Mouse (Mus musculus): ENCODE data around the gene Ccsap. TPM values are rescaled to one million over a fixed set of nuclear protein-coding genes. Genes with fewer than 3 reads are reported as not detected.

Gene Ccsap
- total RNA-seq, 1 experiment = 5.1 TPM

DNA sequence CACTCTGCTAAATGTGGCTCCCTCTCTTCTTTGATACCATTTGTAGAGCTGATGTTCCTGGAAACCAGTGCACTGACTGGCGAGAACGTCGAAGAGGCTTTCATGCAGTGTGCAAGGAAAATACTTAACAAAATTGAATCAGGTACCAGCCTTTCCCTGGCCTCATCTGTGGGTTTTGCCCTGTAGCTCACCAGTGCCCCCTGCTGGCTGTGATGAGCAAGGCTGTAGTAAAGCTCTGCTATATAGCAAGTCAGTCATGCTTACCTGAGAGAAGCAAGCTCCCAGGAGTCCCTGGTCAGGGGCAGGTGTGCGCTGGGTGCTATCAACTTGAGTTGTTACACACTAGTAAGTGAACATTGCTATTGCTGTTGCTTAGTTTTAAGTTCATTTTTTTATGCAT lies 27.3 kb downstream of the Ccsap start:
- in situ Hi-C loops (cut with MboI; ENCODE audit: low sequenced_read_pairs in 2 of 2, unreplicated experiment in 2 of 2) = no loop called here
- no peak overlapping the region for H3K9ac ChIP-seq (ENCODE audit: insufficient read depth, low read depth, low read length, poor library complexity, severe bottlenecking)

DNA sequence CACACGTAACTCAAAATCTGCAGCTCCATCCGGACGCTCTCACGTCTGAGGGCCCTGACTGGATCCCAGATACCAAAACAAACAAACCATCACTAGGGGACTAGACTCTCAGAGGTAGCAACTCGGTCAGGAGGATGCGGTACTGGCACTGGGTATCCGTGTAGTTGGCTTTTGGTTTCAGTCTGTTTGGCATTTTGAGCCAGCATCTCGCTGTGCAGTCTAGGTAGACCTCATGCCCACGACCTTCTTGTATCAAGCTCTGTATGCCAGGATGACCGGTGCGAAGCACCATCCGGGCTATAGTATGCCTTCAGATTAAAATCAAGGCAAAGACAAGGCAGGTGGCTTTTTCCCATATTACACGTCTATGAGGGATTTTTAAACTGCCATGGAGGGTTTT lies 32.5 kb downstream of the Ccsap start:
- no peaks in the 10 kb centered on the region for H3K9me3 ChIP-seq (ENCODE audit: control insufficient read depth, insufficient read depth, low read depth, low read length)
- DNase-seq (ENCODE audit: low read depth, low spot score) = no peak
- peaks cover 40% of the 10 kb centered on the region for H3K36me3 ChIP-seq (ENCODE audit: control insufficient read depth, insufficient read depth, low read length, poor library complexity, severe bottlenecking)
- in situ Hi-C loops (cut with MboI; ENCODE audit: low sequenced_read_pairs in 2 of 2, unreplicated experiment in 2 of 2) = no loop called here
- TF ChIP-seq ZC3H11A (IDR thresholded peaks at IDR 0.05; ENCODE audit: borderline replicate concordance, low read depth, low read length) = no peak
- no peak for TF ChIP-seq HCFC1 (IDR thresholded peaks at IDR 0.05; ENCODE audit: borderline replicate concordance, insufficient read depth, low read length)
- TF ChIP-seq CHD2 (IDR thresholded peaks at IDR 0.05; ENCODE audit: low read depth, low read length) = no peak
- TF ChIP-seq MAFK (IDR thresholded peaks at IDR 0.05; ENCODE audit: insufficient read depth, low read depth, low read length) = no peak
- no peak for TF ChIP-seq ZNF384 (IDR thresholded peaks at IDR 0.05; ENCODE audit: low read depth, low read length)
- H3K27ac ChIP-seq (ENCODE audit: insufficient read depth, low read depth, low read length, poor library complexity, severe bottlenecking) = no peak overlapping the region
- no peak overlapping the region for H3K4me3 ChIP-seq (ENCODE audit: insufficient read depth in 1 of 2, low read depth in 1 of 2, low read length in 2 of 2, poor library complexity in 1 of 2, severe bottlenecking in 1 of 2)
- H3K4me1 ChIP-seq (ENCODE audit: control insufficient read depth in 2 of 2, insufficient read depth in 2 of 2, low read length in 2 of 2, poor library complexity in 1 of 2) = peaks cover 1 to 4% of the 10 kb centered on the region in 2 experiments; a peak in 2 of 4 replicates
- H3K9ac ChIP-seq (ENCODE audit: insufficient read depth, low read depth, low read length, poor library complexity, severe bottlenecking) = no peak overlapping the region

More for the DNA sequence above, 27.3 kb downstream of the Ccsap start:
- Histone ChIP-seq H3K36me3 (ENCODE audit: control insufficient read depth, insufficient read depth, low read length, poor library complexity, severe bottlenecking) (peaks cover 50% of the 10 kb centered on the region), H3K27ac (ENCODE audit: insufficient read depth, low read depth, low read length, poor library complexity, severe bottlenecking) (no peak overlapping the region), H3K4me3 (ENCODE audit: insufficient read depth in 1 of 2, low read depth in 1 of 2, low read length in 2 of 2, poor library complexity in 1 of 2, severe bottlenecking in 1 of 2) (no peak overlapping the region), H3K4me1 (ENCODE audit: control insufficient read depth in 2 of 2, insufficient read depth in 2 of 2, low read length in 2 of 2, poor library complexity in 1 of 2) (peaks cover 2 to 4% of the 10 kb centered on the region in 2 experiments; a peak in 1 of 4 replicates), H3K9me3 (ENCODE audit: control insufficient read depth, insufficient read depth, low read depth, low read length) (no peaks in the 10 kb centered on the region)
- DNase-seq (ENCODE audit: low read depth, low spot score) = no peak
- TF ChIP-seq MAFK (IDR thresholded peaks at IDR 0.05; ENCODE audit: insufficient read depth, low read depth, low read length) (no peak), ZC3H11A (IDR thresholded peaks at IDR 0.05; ENCODE audit: borderline replicate concordance, low read depth, low read length) (no peak), ZNF384 (IDR thresholded peaks at IDR 0.05; ENCODE audit: low read depth, low read length) (no peak), CHD2 (IDR thresholded peaks at IDR 0.05; ENCODE audit: low read depth, low read length) (no peak), HCFC1 (IDR thresholded peaks at IDR 0.05; ENCODE audit: borderline replicate concordance, insufficient read depth, low read length) (no peak)

DNA sequence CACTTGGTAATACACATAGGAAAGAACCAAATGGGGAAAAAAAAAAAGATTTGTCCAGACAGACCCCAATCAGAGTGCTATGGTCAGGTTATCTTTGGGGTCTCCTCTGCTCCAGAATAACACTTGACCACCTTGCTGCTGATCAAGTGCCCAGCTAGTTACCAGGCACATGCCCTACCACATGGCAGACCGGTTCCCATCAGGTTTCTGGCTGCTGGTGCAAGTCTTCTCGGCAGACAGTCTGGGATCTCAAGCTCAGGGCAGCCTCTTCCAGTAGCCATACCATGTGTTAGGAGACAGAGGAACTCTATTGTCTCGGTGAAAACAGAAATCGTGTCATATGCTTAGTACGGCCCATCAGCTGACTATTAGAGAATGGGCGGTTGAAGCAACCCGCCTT lies 33.3 kb downstream of the Ccsap start:
- H3K9me3 ChIP-seq (ENCODE audit: control insufficient read depth, insufficient read depth, low read depth, low read length) = no peaks in the 10 kb centered on the region
- no peak for DNase-seq (ENCODE audit: low read depth, low spot score)
- no peak overlapping the region for H3K9ac ChIP-seq (ENCODE audit: insufficient read depth, low read depth, low read length, poor library complexity, severe bottlenecking)
- H3K36me3 ChIP-seq (ENCODE audit: control insufficient read depth, insufficient read depth, low read length, poor library complexity, severe bottlenecking) = peaks cover 36% of the 10 kb centered on the region
- TF ChIP-seq CHD2 (IDR thresholded peaks at IDR 0.05; ENCODE audit: low read depth, low read length) = no peak
- TF ChIP-seq ZC3H11A (IDR thresholded peaks at IDR 0.05; ENCODE audit: borderline replicate concordance, low read depth, low read length) = no peak
- no peak for TF ChIP-seq HCFC1 (IDR thresholded peaks at IDR 0.05; ENCODE audit: borderline replicate concordance, insufficient read depth, low read length)
- no peak for TF ChIP-seq ZNF384 (IDR thresholded peaks at IDR 0.05; ENCODE audit: low read depth, low read length)
- no peak for TF ChIP-seq MAFK (IDR thresholded peaks at IDR 0.05; ENCODE audit: insufficient read depth, low read depth, low read length)
- no peak overlapping the region for H3K27ac ChIP-seq (ENCODE audit: insufficient read depth, low read depth, low read length, poor library complexity, severe bottlenecking)
- no peak overlapping the region for H3K4me3 ChIP-seq (ENCODE audit: insufficient read depth in 1 of 2, low read depth in 1 of 2, low read length in 2 of 2, poor library complexity in 1 of 2, severe bottlenecking in 1 of 2)
- H3K4me1 ChIP-seq (ENCODE audit: control insufficient read depth in 2 of 2, insufficient read depth in 2 of 2, low read length in 2 of 2, poor library complexity in 1 of 2) = peaks cover 1 to 4% of the 10 kb centered on the region in 2 experiments; a peak in 2 of 4 replicates
- in situ Hi-C loops (cut with MboI; ENCODE audit: low sequenced_read_pairs in 2 of 2, unreplicated experiment in 2 of 2) = no loop called here

DNA sequence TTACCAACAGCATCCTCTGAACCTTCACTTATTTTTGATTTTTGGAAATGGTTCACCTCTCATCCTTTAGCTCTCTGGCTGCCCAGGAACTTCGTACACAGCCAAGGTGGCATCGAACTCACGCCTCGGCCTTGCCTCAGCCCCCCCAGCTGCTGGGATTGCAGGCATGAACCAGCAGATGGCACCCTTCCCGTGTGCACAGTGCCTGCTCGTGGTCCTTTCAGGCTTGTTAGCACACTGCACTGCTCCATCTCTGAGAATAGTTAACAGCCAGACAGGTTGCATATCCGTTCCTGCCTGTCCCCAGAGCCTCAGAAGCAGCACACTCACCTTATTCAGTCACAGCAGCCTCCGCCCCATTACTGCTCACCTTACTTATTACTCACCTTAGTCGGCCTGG lies 34.0 kb downstream of the Ccsap start:
- H3K4me3 ChIP-seq (ENCODE audit: insufficient read depth in 1 of 2, low read depth in 1 of 2, low read length in 2 of 2, poor library complexity in 1 of 2, severe bottlenecking in 1 of 2) = no peak overlapping the region
- in situ Hi-C loops (cut with MboI; ENCODE audit: low sequenced_read_pairs in 2 of 2, unreplicated experiment in 2 of 2) = no loop called here
- no peak overlapping the region; the same call in 1 of the 2 replicates for H3K27ac ChIP-seq (ENCODE audit: insufficient read depth, low read depth, low read length, poor library complexity, severe bottlenecking)
- TF ChIP-seq ZC3H11A (IDR thresholded peaks at IDR 0.05; ENCODE audit: borderline replicate concordance, low read depth, low read length) (no peak), HCFC1 (IDR thresholded peaks at IDR 0.05; ENCODE audit: borderline replicate concordance, insufficient read depth, low read length) (no peak), MAFK (IDR thresholded peaks at IDR 0.05; ENCODE audit: insufficient read depth, low read depth, low read length) (no peak), ZNF384 (IDR thresholded peaks at IDR 0.05; ENCODE audit: low read depth, low read length) (no peak), CHD2 (IDR thresholded peaks at IDR 0.05; ENCODE audit: low read depth, low read length) (no peak)
- peak overlapping the region; percentile 58; the same call in 1 of the 2 replicates for H3K9ac ChIP-seq (ENCODE audit: insufficient read depth, low read depth, low read length, poor library complexity, severe bottlenecking)
- no peaks in the 10 kb centered on the region for H3K9me3 ChIP-seq (ENCODE audit: control insufficient read depth, insufficient read depth, low read depth, low read length)
- peaks cover 1 to 4% of the 10 kb centered on the region in 2 experiments; a peak in 2 of 4 replicates for H3K4me1 ChIP-seq (ENCODE audit: control insufficient read depth in 2 of 2, insufficient read depth in 2 of 2, low read length in 2 of 2, poor library complexity in 1 of 2)
- H3K36me3 ChIP-seq (ENCODE audit: control insufficient read depth, insufficient read depth, low read length, poor library complexity, severe bottlenecking) = peaks cover 36% of the 10 kb centered on the region
- no peak for DNase-seq (ENCODE audit: low read depth, low spot score)
